Mouse (Mus musculus) heart, adult 11 months (tissue): ENCODE measurements at regions not wholly inside any gene's neighbourhood (a gene's known extent, or its start where the extent isn't known, plus 50 kb on each side); places are given as distances from the start of the nearest gene placed in this dataset.

Experiments
- DNase-seq: peaks from one replicate; pipeline ENCODE4 v3.0.0; 2022

- DNase-seq, result peak; percentile 21
Observed at GRCm38 (mm10) chr8:92130025-92130557, 227.3 kb upstream of the Irx5 start.

- DNase-seq, result peak; percentile 82
Observed at GRCm38 (mm10) chr8:92129241-92130015, 228.0 kb upstream of the Irx5 start.

- peak; percentile 49 for DNase-seq
Observed at GRCm38 (mm10) chr8:92125631-92126030, 231.8 kb upstream of the Irx5 start.

GRCm38 (mm10) chr8:92121296-92121695, 236.1 kb upstream of the Irx5 start:
- no peak for DNase-seq

GRCm38 (mm10) chr8:92115479-92116267, 241.8 kb upstream of the Irx5 start:
- DNase-seq, result no peak

GRCm38 (mm10) chr8:92114311-92115275, 242.8 kb upstream of the Irx5 start:
- no peak for DNase-seq

- DNase-seq, result no peak
Observed at GRCm38 (mm10) chr8:92113901-92114300, 243.5 kb upstream of the Irx5 start.

GRCm38 (mm10) chr8:92113386-92113785, 244.0 kb upstream of the Irx5 start:
- no peak for DNase-seq

- DNase-seq, result peak; percentile 49
Observed at GRCm38 (mm10) chr8:92104561-92104960, 252.9 kb upstream of the Irx5 start.

GRCm38 (mm10) chr8:92102521-92102920, 254.9 kb upstream of the Irx5 start:
- peak; percentile 56 for DNase-seq

- DNase-seq, result no peak
Observed at GRCm38 (mm10) chr8:92095276-92095675, 262.1 kb upstream of the Irx5 start.

GRCm38 (mm10) chr8:92084124-92084523, 273.3 kb upstream of the Irx5 start:
- peak; percentile 84 for DNase-seq

- no peak for DNase-seq
Observed at GRCm38 (mm10) chr8:92081900-92082299, 275.5 kb upstream of the Irx5 start.

GRCm38 (mm10) chr8:92080852-92081251, 276.6 kb upstream of the Irx5 start:
- no peak for DNase-seq

GRCm38 (mm10) chr8:92077611-92078010, 275.7 kb upstream of the Irx3 start:
- DNase-seq, result no peak

- no peak for DNase-seq
Observed at GRCm38 (mm10) chr8:92072254-92072615, 270.4 kb upstream of the Irx3 start.

- DNase-seq, result no peak
Observed at GRCm38 (mm10) chr8:92071305-92072253, 269.7 kb upstream of the Irx3 start.

- no peak for DNase-seq
Observed at GRCm38 (mm10) chr8:92070704-92071103, 268.8 kb upstream of the Irx3 start.

GRCm38 (mm10) chr8:92066435-92066834, 264.6 kb upstream of the Irx3 start:
- DNase-seq, result no peak

- no peak for DNase-seq
Observed at GRCm38 (mm10) chr8:92065554-92066239, 263.8 kb upstream of the Irx3 start.

GRCm38 (mm10) chr8:92064971-92065370, 263.1 kb upstream of the Irx3 start:
- DNase-seq, result no peak
